Mouse (Mus musculus) E14TG2a.4 (cell line): Measurements from ENCODE around the gene Slc6a18.
"Not testable (repeated sequence)": the region's sequence is repeated elsewhere in the genome, so short reads cannot be mapped to it uniquely, and the experiment has no call there.

Experiments
- H3K27me3 ChIP-seq: 2 replicates; pipeline ENCODE4 v1.6.1; 2014; ENCODE audit warnings: low read length, control low read depth; ENCODE audit not compliant: insufficient read depth
- H3K36me3 ChIP-seq: 2 replicates; pipeline ENCODE4 v1.6.1; 2014; ENCODE audit warnings: low read length, control low read depth; ENCODE audit not compliant: insufficient read depth
- H3K4me1 ChIP-seq: replicated peaks from 2 replicates; pipeline ENCODE4 v1.6.1; 2014; ENCODE audit warnings: low read depth, low read length, control low read depth
- H3K4me3 ChIP-seq: replicated peaks from 2 replicates; pipeline ENCODE4 v1.5.1; 2014; ENCODE audit warnings: mild to moderate bottlenecking, low read length
- H3K9me3 ChIP-seq: 2 replicates; pipeline ENCODE4 v1.6.1; 2014; ENCODE audit warnings: low read length, control low read depth
- CTCF ChIP-seq: conservative IDR thresholded peaks from 2 replicates; pipeline ENCODE4 v1.5.1; 2014; ENCODE audit warnings: low read length
- NANOG ChIP-seq: IDR thresholded peaks from 2 replicates; pipeline ENCODE4 v1.6.1; 2014; ENCODE audit warnings: borderline replicate concordance, low read length, mixed read lengths
- POU5F1 ChIP-seq: IDR thresholded peaks from 2 replicates; pipeline ENCODE4 v1.6.1; 2014; ENCODE audit warnings: low read length, borderline replicate concordance

Slc6a18 gene

GRCm38 (mm10) chr13:73711221-73711620 lies 33.4 kb upstream of the Slc6a18 start:
- Histone ChIP-seq H3K9me3 (peaks cover 14% of the 10 kb centered on the region), H3K4me3 (no peak overlapping the region), H3K36me3 (no peaks in the 10 kb centered on the region), H3K27me3 (no peaks in the 10 kb centered on the region), H3K4me1 (no peaks in the 10 kb centered on the region)
- no peak for TF ChIP-seq NANOG
- TF ChIP-seq POU5F1, result no peak
- TF ChIP-seq CTCF, result no peak

DNA sequence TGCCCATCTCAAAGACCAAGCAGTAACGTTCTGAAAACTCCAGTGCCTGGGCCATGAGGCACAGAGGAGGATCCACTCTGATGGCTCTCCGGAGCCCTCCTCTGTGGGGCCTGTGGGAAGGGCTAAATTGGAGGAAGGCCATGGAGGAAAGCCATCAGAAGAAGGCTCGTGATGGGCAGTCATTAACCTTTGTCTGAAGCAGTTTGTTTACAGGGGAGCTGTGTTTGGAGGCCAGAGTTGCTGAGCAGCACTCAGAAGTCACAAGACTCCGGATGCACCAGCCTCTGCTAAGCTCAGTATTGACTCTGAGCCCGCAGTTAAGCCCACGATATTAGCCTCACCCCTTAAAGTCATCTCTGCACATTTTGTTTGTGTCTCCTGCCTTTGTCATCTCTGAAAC lies 31.7 kb upstream of the Slc6a18 start:
- Histone ChIP-seq H3K4me1 (no peaks in the 10 kb centered on the region), H3K27me3 (no peaks in the 10 kb centered on the region), H3K4me3 (no peak overlapping the region), H3K9me3 (peaks cover 14% of the 10 kb centered on the region), H3K36me3 (no peaks in the 10 kb centered on the region)
- no peak for TF ChIP-seq NANOG

- Histone ChIP-seq H3K9me3 (no peaks in the 10 kb centered on the region), H3K36me3 (no peaks in the 10 kb centered on the region), H3K27me3 (0 out of 2 replicates have a peak, but pooled peaks cover 3% of the 10 kb centered on the region), H3K4me3 (no peak within 1 kb of the TSS), H3K4me1 (no peaks in the 10 kb centered on the region)
- no peak for TF ChIP-seq POU5F1
- no peak for TF ChIP-seq NANOG
- no peak for TF ChIP-seq CTCF
These were observed 27.0 kb upstream of the Slc6a18 start, which contains the start of gene Slc6a19 for GRCm38 (mm10) chr13:73704694-73705325. Gene Slc6a19 (minus strand): TSS chr13:73704865.

GRCm38 (mm10) chr13:73703486-73703885 lies 25.7 kb upstream of the Slc6a18 start:
- H3K4me3 ChIP-seq, H3K27me3 ChIP-seq, H3K36me3 ChIP-seq, H3K9me3 ChIP-seq, H3K4me1 ChIP-seq: not testable (repeated sequence)

GRCm38 (mm10) chr13:73702776-73703175 lies 25.0 kb upstream of the Slc6a18 start:
- Histone ChIP-seq H3K4me1 (no peaks in the 10 kb centered on the region), H3K27me3 (peaks cover 3% of the 10 kb centered on the region; the same call in 1 of the 2 replicates), H3K4me3 (no peak overlapping the region), H3K36me3 (no peaks in the 10 kb centered on the region), H3K9me3 (no peaks in the 10 kb centered on the region)
- TF ChIP-seq NANOG (no peak), POU5F1 (no peak), CTCF (no peak)

- Histone ChIP-seq H3K27me3 (peaks cover 7% of the 10 kb centered on the region), H3K9me3 (no peaks in the 10 kb centered on the region), H3K4me1 (no peaks in the 10 kb centered on the region), H3K36me3 (no peaks in the 10 kb centered on the region), H3K4me3 (no peak overlapping the region)
- TF ChIP-seq NANOG (no peak), CTCF (no peak), POU5F1 (no peak)
These were observed 23.5 kb upstream of the Slc6a18 start for GRCm38 (mm10) chr13:73701161-73701883.

DNA sequence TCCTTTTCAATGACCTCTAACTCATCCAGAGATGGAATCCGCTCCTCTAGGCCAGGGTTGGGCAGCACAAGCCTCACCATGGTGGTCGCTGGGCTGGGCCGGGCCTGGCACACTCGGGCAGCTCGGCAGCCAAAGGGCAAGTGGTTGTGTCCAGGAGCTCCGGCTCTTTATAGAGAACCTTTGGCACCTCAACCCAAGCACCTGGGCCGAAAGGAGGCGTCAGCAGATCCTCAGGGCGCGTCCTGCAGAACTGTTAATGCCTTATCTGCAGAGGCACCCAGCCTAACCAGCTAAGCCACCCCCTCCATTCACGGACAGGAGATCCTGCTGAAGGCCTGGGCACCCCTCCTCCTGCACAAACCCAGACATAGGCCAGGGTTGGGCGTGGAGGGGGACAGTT lies 22.7 kb upstream of the Slc6a18 start:
- no peaks in the 10 kb centered on the region for H3K4me1 ChIP-seq
- TF ChIP-seq CTCF (no peak), POU5F1 (no peak), NANOG (no peak)
- H3K36me3 ChIP-seq, result no peaks in the 10 kb centered on the region
- H3K27me3 ChIP-seq, result peaks cover 7% of the 10 kb centered on the region
- H3K9me3 ChIP-seq, result no peaks in the 10 kb centered on the region
- H3K4me3 ChIP-seq, result no peak overlapping the region

- no peaks in the 10 kb centered on the region for H3K9me3 ChIP-seq
- peaks cover 7% of the 10 kb centered on the region for H3K27me3 ChIP-seq
- no peak overlapping the region for H3K4me3 ChIP-seq
- TF ChIP-seq CTCF (no peak), NANOG (no peak), POU5F1 (no peak)
- H3K4me1 ChIP-seq, result no peaks in the 10 kb centered on the region
- no peaks in the 10 kb centered on the region for H3K36me3 ChIP-seq
These were observed 21.9 kb upstream of the Slc6a18 start for GRCm38 (mm10) chr13:73699714-73700113.

DNA sequence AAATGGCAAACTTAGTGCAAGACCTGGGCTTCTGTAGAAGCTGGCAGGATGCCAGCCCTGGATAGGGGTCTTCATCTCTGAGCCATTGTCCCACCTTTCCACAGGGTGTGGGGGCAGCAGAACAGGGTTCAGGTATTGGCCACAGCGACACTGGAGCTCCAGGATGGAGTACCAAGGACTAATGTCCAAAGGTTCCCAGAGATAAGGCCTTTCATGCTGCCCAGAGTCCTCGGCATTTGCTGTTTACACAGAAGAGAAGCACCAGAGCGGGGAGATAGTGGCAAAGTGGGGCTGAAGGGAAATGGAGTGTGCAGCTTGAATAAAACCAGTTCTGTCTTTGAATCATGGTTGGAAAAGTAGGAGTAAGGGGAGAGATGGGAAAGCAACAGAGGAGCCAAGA lies 18.7 kb upstream of the Slc6a18 start:
- no peak overlapping the region for H3K4me3 ChIP-seq
- TF ChIP-seq POU5F1 (no peak), NANOG (no peak), CTCF (no peak)
- H3K36me3 ChIP-seq, result no peaks in the 10 kb centered on the region
- peaks cover 4% of the 10 kb centered on the region for H3K27me3 ChIP-seq
- H3K9me3 ChIP-seq, result no peaks in the 10 kb centered on the region
- 0 out of 2 replicates have a peak, but pooled peaks cover 3% of the 10 kb centered on the region for H3K4me1 ChIP-seq
